Comparison of ENCODE assay signal across 22 mouse cellular contexts in the genomic region with DNA sequence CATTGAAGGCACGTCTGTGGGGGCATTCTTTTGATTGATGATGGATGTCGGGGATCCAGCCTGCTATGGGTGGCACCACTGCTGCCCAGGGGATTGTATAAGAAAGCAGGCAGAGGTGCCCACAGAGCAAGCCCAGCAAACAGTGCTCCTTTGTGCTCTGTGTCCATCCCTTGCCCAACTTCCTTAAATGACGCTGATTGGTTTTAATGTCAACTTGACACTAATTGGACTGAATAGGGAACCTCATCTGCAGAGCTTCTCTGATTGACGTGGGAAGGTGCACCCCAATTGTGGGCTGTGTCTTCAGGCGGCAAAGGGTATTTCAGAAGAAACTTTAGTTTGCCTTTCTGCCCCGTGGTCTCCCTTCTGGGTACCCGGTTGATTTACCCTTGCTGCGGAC. TPM values are rescaled to one million over a fixed set of nuclear protein-coding genes. Genes with fewer than 3 reads are reported as not detected.
"Had no signal": no experiment of that assay in that cellular context is flagged by ENCODE, and none has a peak within 500 bp of the region (broad histone marks: within the 10 kb centered on the region; RNA-seq: fewer than 3 reads in every experiment).

No protein-coding gene starts in this region.

- H3K27me3 ChIP-seq: lung, embryonic 15.5 days; midbrain, embryonic 13.5 days; midbrain, embryonic 15.5 days; neural tube, embryonic 13.5 days; neural tube, embryonic 15.5 days had no signal

- H3K27ac ChIP-seq: liver, embryonic 13.5 days; liver, embryonic 15.5 days; lung, embryonic 15.5 days; macrophage; midbrain, embryonic 13.5 days; midbrain, embryonic 15.5 days; neural tube, embryonic 13.5 days; neural tube, embryonic 15.5 days had no signal

- DNase-seq: liver, embryonic 13.5 days; liver, postnatal 0 days; lung, adult 2 months; lung, postnatal 14 days; lung, postnatal 36 days; right cerebral cortex, adult 18-20 months; right cerebral cortex, postnatal 25 days; right cerebral cortex, postnatal 4 days; thymus, adult 18-20 months; thymus, postnatal 14 days; thymus, postnatal 36 days had no signal

- H3K4me3 ChIP-seq: liver, embryonic 13.5 days; liver, embryonic 15.5 days; lung, embryonic 15.5 days; megakaryocyte, embryonic 14.5 days; midbrain, embryonic 13.5 days; midbrain, embryonic 15.5 days; myocyte; neural tube, embryonic 13.5 days; neural tube, embryonic 15.5 days had no signal

- H3K9ac ChIP-seq: liver, embryonic 13.5 days; liver, embryonic 15.5 days; liver, postnatal 0 days; lung, embryonic 15.5 days; midbrain, embryonic 13.5 days; midbrain, embryonic 15.5 days; neural tube, embryonic 13.5 days; neural tube, embryonic 15.5 days had no signal

- H3K9me3 ChIP-seq: liver, embryonic 13.5 days; liver, embryonic 15.5 days; lung, embryonic 15.5 days; midbrain, embryonic 13.5 days; midbrain, embryonic 15.5 days; neural tube, embryonic 13.5 days; neural tube, embryonic 15.5 days had no signal

- ATAC-seq: liver, postnatal 0 days; lung, postnatal 0 days; midbrain, embryonic 13.5 days; midbrain, embryonic 15.5 days had no signal

- H3K4me2 ChIP-seq: liver, embryonic 13.5 days; liver, embryonic 15.5 days; lung, embryonic 15.5 days; midbrain, embryonic 11.5 days; midbrain, embryonic 13.5 days; midbrain, embryonic 15.5 days; neural tube, embryonic 13.5 days; neural tube, embryonic 15.5 days had no signal

RNA-seq across cellular contexts. Expression of a gene that starts 27.8 kb away (rescaled TPM):
- polyA plus RNA-seq: liver, embryonic 13.5 days; macrophage had no signal
